Mouse (Mus musculus) limb, embryonic 10.5 days (tissue): ENCODE results near the gene Dock4. TPM values are rescaled to one million over a fixed set of nuclear protein-coding genes. Genes with fewer than 3 reads are reported as not detected.
"Not testable (repeated sequence)": the region's sequence is repeated elsewhere in the genome, so short reads cannot be mapped to it uniquely, and the experiment has no call there.

Source experiments
- DNase-seq: peaks from one replicate; pipeline ENCODE4 v3.0.0-alpha.2; 2017; ENCODE audit warnings: low spot score
- H3K27ac ChIP-seq: fragments of 300-500 bp; sonication (generic); 2 replicates; pipeline ENCODE4 v1.5.1; 2016; ENCODE audit warnings: mild to moderate bottlenecking
- H3K27me3 ChIP-seq: fragments of 300-500 bp; sonication (generic); 2 replicates; pipeline ENCODE4 v1.6.1; 2016; ENCODE audit warnings: low read depth, mild to moderate bottlenecking; ENCODE audit not compliant: poor library complexity, severe bottlenecking
- H3K36me3 ChIP-seq: fragments of 300-500 bp; sonication (generic); 2 replicates; pipeline ENCODE4 v1.6.1; 2016; ENCODE audit warnings: mild to moderate bottlenecking, moderate library complexity
- H3K4me1 ChIP-seq: fragments of 300-500 bp; sonication (generic); 2 replicates; pipeline ENCODE4 v1.6.1; 2016
- H3K4me3 ChIP-seq: fragments of 300-500 bp; sonication (generic); 2 replicates; pipeline ENCODE4 v1.5.1; 2016; ENCODE audit warnings: mild to moderate bottlenecking, moderate library complexity
- H3K9me3 ChIP-seq: fragments of 300-500 bp; sonication (generic); replicated peaks from 2 replicates; pipeline ENCODE4 v1.6.1; 2016; ENCODE audit warnings: mild to moderate bottlenecking
- WGBS: fragments of 180-500 bp; shearing (Covaris S2); methylation state at CpG from one replicate; pipeline ENCODE4 v1.1.7; 2016; 5-methylcytosine and 5-hydroxymethylcytosine counted together
- polyA plus RNA-seq: library from polyadenylated mRNA; unstranded; fragments of >200 nt; fragmentation: Nextera tagmentation; extraction: Ambion mirVana; gene quantifications from 2 replicates; pipeline ENCODE4 v1.2.1, GENCODE M21; 2016

Dock4 gene
- polyA plus RNA-seq, 1 experiment from 2014 or later: 18.8 TPM

GRCm38 (mm10) chr12:40842251-40842988 lies 396.7 kb downstream of the Dock4 start:
- no peaks in the 10 kb centered on the region for H3K9me3 ChIP-seq
- WGBS: 92% methylated on average over 10 of the region's 10 CpGs
- no peak for DNase-seq

GRCm38 (mm10) chr12:40842991-40843390 lies 397.2 kb downstream of the Dock4 start:
- Histone ChIP-seq H3K9me3 (no peaks in the 10 kb centered on the region), H3K4me3 (no peak overlapping the region), H3K36me3 (no peaks in the 10 kb centered on the region), H3K27ac (no peak overlapping the region), H3K4me1 (no peaks in the 10 kb centered on the region), H3K27me3 (no peaks in the 10 kb centered on the region)
- no peak for DNase-seq
- 84% methylated on average over 5 of the region's 5 CpGs for WGBS

More at GRCm38 (mm10) chr12:40842251-40842988, 396.7 kb downstream of the Dock4 start:
- no peaks in the 10 kb centered on the region for H3K4me1 ChIP-seq
- H3K27ac ChIP-seq: no peak overlapping the region
- no peaks in the 10 kb centered on the region for H3K27me3 ChIP-seq
- H3K36me3 ChIP-seq: no peaks in the 10 kb centered on the region
- H3K4me3 ChIP-seq: no peak overlapping the region

- Histone ChIP-seq H3K4me3 (no peak overlapping the region), H3K4me1 (no peaks in the 10 kb centered on the region), H3K27ac (no peak overlapping the region), H3K9me3 (no peaks in the 10 kb centered on the region), H3K36me3 (no peaks in the 10 kb centered on the region), H3K27me3 (no peaks in the 10 kb centered on the region)
- WGBS: 80% methylated on average over 3 of the region's 3 CpGs
- DNase-seq: no peak
Observed at GRCm38 (mm10) chr12:40843474-40844080, 397.8 kb downstream of the Dock4 start.

GRCm38 (mm10) chr12:40844324-40844723 lies 398.6 kb downstream of the Dock4 start:
- Histone ChIP-seq H3K27me3 (no peaks in the 10 kb centered on the region), H3K36me3 (no peaks in the 10 kb centered on the region), H3K4me1 (no peaks in the 10 kb centered on the region), H3K4me3 (no peak overlapping the region), H3K27ac (no peak overlapping the region), H3K9me3 (no peaks in the 10 kb centered on the region)
- WGBS: 92% methylated on average over 22 of the region's 22 CpGs
- DNase-seq: no peak

- Histone ChIP-seq H3K36me3 (no peaks in the 10 kb centered on the region), H3K27me3 (no peaks in the 10 kb centered on the region), H3K4me3 (no peak overlapping the region), H3K27ac (no peak overlapping the region), H3K9me3 (no peaks in the 10 kb centered on the region), H3K4me1 (no peaks in the 10 kb centered on the region)
- WGBS: 94% methylated on average over 7 of the region's 7 CpGs
- peak; percentile 8 for DNase-seq
Observed at GRCm38 (mm10) chr12:40854705-40855367, 409.1 kb downstream of the Dock4 start.

GRCm38 (mm10) chr12:40857466-40857865 lies 411.7 kb downstream of the Dock4 start:
- DNase-seq: no peak
- no peak overlapping the region for H3K27ac ChIP-seq
- H3K4me3 ChIP-seq: no peak overlapping the region
- no peaks in the 10 kb centered on the region for H3K9me3 ChIP-seq
- no peaks in the 10 kb centered on the region for H3K36me3 ChIP-seq
- no peaks in the 10 kb centered on the region for H3K4me1 ChIP-seq
- WGBS: 94% methylated on average over 6 of the region's 7 CpGs
- H3K27me3 ChIP-seq: no peaks in the 10 kb centered on the region

- DNase-seq: not testable (repeated sequence)
- WGBS: 87% methylated on average over 6 of the region's 7 CpGs
Observed at GRCm38 (mm10) chr12:40858763-40859162, 413.0 kb downstream of the Dock4 start.

GRCm38 (mm10) chr12:40870387-40870786 lies 424.6 kb downstream of the Dock4 start:
- Histone ChIP-seq H3K27ac (no peak overlapping the region), H3K27me3 (no peaks in the 10 kb centered on the region), H3K4me3 (no peak overlapping the region), H3K4me1 (0 out of 2 replicates have a peak, but pooled peaks cover 6% of the 10 kb centered on the region), H3K9me3 (no peaks in the 10 kb centered on the region), H3K36me3 (no peaks in the 10 kb centered on the region)
- WGBS: 92% methylated on average over 5 of the region's 5 CpGs
- DNase-seq: no peak

More at GRCm38 (mm10) chr12:40858763-40859162, 413.0 kb downstream of the Dock4 start:
- H3K27ac ChIP-seq, H3K36me3 ChIP-seq, H3K4me1 ChIP-seq, H3K27me3 ChIP-seq, H3K9me3 ChIP-seq, H3K4me3 ChIP-seq: not testable (repeated sequence)

- H3K4me3 ChIP-seq: no peak overlapping the region
- no peaks in the 10 kb centered on the region for H3K36me3 ChIP-seq
- no peak for DNase-seq
- H3K4me1 ChIP-seq: 0 out of 2 replicates have a peak, but pooled peaks cover 6% of the 10 kb centered on the region
- H3K27me3 ChIP-seq: no peaks in the 10 kb centered on the region
- 93% methylated on average over 3 of the region's 3 CpGs for WGBS
- no peaks in the 10 kb centered on the region for H3K9me3 ChIP-seq
- H3K27ac ChIP-seq: no peak overlapping the region
Observed at GRCm38 (mm10) chr12:40872716-40873115, 427.0 kb downstream of the Dock4 start.

- WGBS: 82% methylated on average over 7 of the region's 7 CpGs
- not testable (repeated sequence) for DNase-seq, H3K27ac ChIP-seq, H3K4me3 ChIP-seq, H3K36me3 ChIP-seq, H3K27me3 ChIP-seq, H3K4me1 ChIP-seq, H3K9me3 ChIP-seq
Observed at GRCm38 (mm10) chr12:40873267-40873666, 427.5 kb downstream of the Dock4 start.

- 87% methylated on average over 3 of the region's 3 CpGs for WGBS
- H3K4me3 ChIP-seq: no peak overlapping the region
- H3K9me3 ChIP-seq: no peaks in the 10 kb centered on the region
- no peaks in the 10 kb centered on the region for H3K27me3 ChIP-seq
- H3K27ac ChIP-seq: no peak overlapping the region
- no peaks in the 10 kb centered on the region for H3K36me3 ChIP-seq
- no peaks in the 10 kb centered on the region for H3K4me1 ChIP-seq
- no peak for DNase-seq
Observed at GRCm38 (mm10) chr12:40884976-40885375, 439.2 kb downstream of the Dock4 start.

- 93% methylated on average over 6 of the region's 6 CpGs for WGBS
- Histone ChIP-seq H3K27ac (no peak overlapping the region; the same call in 1 of the 2 replicates), H3K4me1 (no peaks in the 10 kb centered on the region), H3K27me3 (no peaks in the 10 kb centered on the region), H3K9me3 (no peaks in the 10 kb centered on the region), H3K36me3 (no peaks in the 10 kb centered on the region), H3K4me3 (no peak overlapping the region)
- no peak for DNase-seq
Observed at GRCm38 (mm10) chr12:40885377-40885776, 439.6 kb downstream of the Dock4 start.

- DNase-seq: no peak
- H3K9me3 ChIP-seq: no peaks in the 10 kb centered on the region
- H3K4me3 ChIP-seq: no peak overlapping the region
- no peaks in the 10 kb centered on the region for H3K4me1 ChIP-seq
- no peaks in the 10 kb centered on the region for H3K36me3 ChIP-seq
- 0 out of 2 replicates have a peak overlapping the region, but pooled peaks have one; percentile 19 for H3K27ac ChIP-seq
- H3K27me3 ChIP-seq: no peaks in the 10 kb centered on the region
- 63% methylated on average over 2 of the region's 2 CpGs for WGBS
Observed at GRCm38 (mm10) chr12:40887496-40887895, 441.7 kb downstream of the Dock4 start.
